Mouse (Mus musculus) small intestine, adult 2 months (tissue): ENCODE measurements around the gene Adam23.

ENCODE experiments used
- CTCF ChIP-seq: fragments of 200-500 bp; IDR thresholded peaks from 2 replicates; pipeline ENCODE4 v1.5.1; 2012; ENCODE audit warnings: low read depth, mild to moderate bottlenecking, control low read depth, inconsistent platforms, low read length, moderate library complexity, mixed read lengths; ENCODE audit not compliant: insufficient replicate concordance, insufficient read length; ENCODE audit errors: extremely low read depth
- POLR2A ChIP-seq: fragments of 200-500 bp; IDR thresholded peaks from 2 replicates; pipeline ENCODE4 v1.6.1; 2012; ENCODE audit warnings: low read depth, mild to moderate bottlenecking, control low read depth, inconsistent platforms, low read length, moderate library complexity

DNA sequence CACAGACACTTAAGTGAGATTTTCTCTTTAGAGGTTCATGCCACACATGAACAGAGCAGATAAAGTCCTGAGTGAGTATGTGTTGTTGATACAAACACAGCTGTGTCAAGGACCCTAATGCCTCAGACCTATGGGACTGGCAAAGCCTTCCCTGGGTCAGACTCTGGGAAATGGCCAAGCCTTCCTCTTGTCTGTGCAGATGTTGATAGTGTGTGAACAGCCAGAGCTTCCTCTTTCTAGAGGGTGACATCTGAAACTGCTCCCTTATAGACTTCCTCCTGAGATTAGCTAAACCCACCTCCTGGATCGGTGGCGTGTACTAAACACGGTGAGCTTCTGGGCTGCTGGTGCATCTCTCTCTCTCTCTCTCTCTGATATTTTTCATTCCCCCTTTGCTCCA is 8.2 kb upstream of the Adam23 start:
- no peak for TF ChIP-seq CTCF
- no peak for TF ChIP-seq POLR2A
